ENCODE assay signal across 18 mouse cellular contexts in genomic region chr12:73718036-73718435, GRCm38 (mm10).
"Had no signal": no experiment of that assay in that cellular context is flagged by ENCODE, and none has a peak within 500 bp of the region (broad histone marks: within the 10 kb centered on the region; RNA-seq: fewer than 3 reads in every experiment).

No protein-coding gene starts in this region.

- H3K4me1 ChIP-seq: midbrain, embryonic 12.5 days had no signal

- H3K36me3 ChIP-seq: midbrain, embryonic 12.5 days; neural tube, embryonic 13.5 days; neural tube, embryonic 15.5 days had no signal

- H3K27ac ChIP-seq: midbrain, embryonic 12.5 days; neural tube, embryonic 13.5 days; neural tube, embryonic 15.5 days had no signal

- H3K4me2 ChIP-seq: lung, embryonic 14.5 days; midbrain, embryonic 12.5 days; neural tube, embryonic 13.5 days; neural tube, embryonic 15.5 days had no signal

- DNase-seq: lung, adult 18-20 months; lung, embryonic 14.5 days; lung, postnatal 10 days; lung, postnatal 4 days; midbrain, embryonic 14.5 days; retina, postnatal 1 day; right cerebral cortex, adult 18-20 months; right cerebral cortex, postnatal 25 days; right cerebral cortex, postnatal 4 days; spleen, adult 18-20 months; thymus, adult 18-20 months; thymus, postnatal 14 days; thymus, postnatal 36 days had no signal

- H3K9me3 ChIP-seq: midbrain, embryonic 12.5 days; neural tube, embryonic 13.5 days; neural tube, embryonic 15.5 days had no signal

- H3K9ac ChIP-seq: lung, embryonic 14.5 days; midbrain, embryonic 12.5 days; neural tube, embryonic 13.5 days; neural tube, embryonic 15.5 days had no signal

- ATAC-seq: midbrain, embryonic 16.5 days had no signal

- H3K4me3 ChIP-seq: midbrain, embryonic 12.5 days; myocyte; neural tube, embryonic 13.5 days; neural tube, embryonic 15.5 days had no signal
